Mouse (Mus musculus) MEL-GATA-1-ER (cell line): ENCODE data around the gene Rccd1.

Experiments used
- DNase-seq: peaks from one replicate; pipeline ENCODE4 v3.0.0-alpha.2; 2012; ENCODE audit warnings: low read depth; ENCODE audit errors: extremely low read depth

Gene Rccd1

DNA sequence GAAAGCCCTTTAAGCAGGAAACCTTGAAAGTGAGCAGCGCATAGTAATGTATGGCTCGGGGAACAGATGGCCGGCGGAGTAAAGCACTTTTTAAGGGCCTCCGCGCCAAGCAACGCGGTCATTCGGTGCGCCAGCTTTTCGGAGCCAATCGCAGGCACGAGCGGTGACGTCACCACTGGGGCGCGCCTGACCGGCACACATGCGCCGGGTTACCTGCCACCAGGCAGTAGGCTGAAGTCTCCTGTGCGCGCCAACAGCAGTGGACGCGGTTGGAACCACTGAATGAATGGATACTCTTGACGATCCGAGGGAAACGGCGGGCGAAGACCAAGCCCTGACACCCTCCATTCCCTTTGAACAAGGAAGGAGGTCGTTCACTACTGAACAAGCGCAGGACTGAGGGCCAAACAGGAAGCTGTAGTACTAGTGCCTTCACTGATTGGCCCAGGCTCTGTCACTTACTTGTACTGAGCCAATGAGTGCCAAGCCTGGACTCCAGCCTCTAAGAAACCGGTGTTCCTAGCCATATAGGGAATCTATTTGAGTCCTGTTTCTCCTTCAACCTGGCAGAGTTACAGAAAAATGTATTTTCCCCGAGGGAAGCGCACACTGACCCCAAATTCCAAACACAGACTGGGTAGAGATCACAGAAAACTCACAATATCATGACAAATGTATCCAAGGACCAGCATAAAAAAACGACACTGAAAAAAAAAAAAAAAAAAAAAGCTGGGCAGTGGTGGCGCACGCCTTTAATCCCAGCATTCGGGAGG is at the start of gene Rccd1:
Rccd1 (minus strand) TSS at position 412 of the 773 bp plus-strand sequence.
- peak; percentile 97 for DNase-seq

DNA sequence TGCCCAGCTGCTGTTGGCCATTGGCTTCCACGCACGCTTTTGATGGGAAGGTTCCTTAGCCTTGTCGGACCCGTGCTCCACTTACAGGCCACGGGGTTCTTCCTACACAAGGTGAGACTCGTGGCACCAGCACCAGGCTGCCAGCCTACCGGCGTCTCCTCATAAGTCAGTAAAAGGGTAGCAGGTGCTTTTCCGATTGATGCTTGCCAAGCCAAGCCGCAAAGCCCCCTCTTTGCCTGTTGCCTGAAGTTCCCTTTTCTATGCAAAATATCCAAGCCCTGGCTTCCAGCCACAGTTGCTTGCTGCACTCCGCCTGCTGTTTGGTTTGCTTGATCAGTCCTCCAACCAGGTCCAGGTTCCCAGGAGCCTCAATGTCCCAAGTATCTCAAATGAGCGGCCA is 49.6 kb upstream of the Rccd1 start:
- DNase-seq: peak; percentile 72

DNA sequence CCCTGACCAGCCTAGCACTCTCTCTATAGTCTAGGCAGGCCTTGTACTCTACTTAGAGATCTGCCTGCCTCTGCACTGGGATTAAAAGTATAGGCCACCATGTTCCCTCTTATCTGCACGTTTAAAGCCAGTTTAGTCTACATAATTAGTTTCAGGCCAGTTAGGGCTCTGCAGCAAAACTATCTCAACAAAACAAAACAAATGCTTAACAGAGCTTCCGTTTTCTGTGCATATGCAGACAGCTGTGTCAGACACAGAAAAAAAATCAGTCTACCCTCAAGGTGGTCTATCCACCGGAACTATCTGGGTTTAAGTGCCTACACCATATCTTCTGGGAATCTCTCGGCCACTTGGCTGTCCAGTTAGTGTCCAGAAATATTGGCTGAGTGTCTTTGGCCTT is 49.1 kb upstream of the Rccd1 start:
- peak; percentile 57 for DNase-seq

DNA sequence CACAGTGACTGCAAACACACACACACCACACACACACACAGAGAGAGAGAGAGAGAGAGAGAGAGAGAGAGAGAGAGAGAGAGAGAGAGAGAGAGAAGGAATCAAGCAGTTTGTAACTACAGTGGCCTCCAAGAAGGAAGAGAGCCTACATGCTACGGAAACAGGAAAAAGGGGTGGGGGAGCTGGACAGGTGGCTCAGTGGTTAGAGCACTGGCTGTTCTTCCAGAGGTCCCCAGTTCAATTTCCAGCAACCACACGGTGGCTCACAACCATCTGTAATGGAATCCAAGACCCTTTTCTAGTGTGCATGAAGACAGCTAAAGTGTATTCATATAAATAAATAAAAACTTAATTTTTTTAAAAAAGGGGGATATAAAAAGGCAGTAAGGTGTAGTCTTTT is 48.4 kb upstream of the Rccd1 start:
- DNase-seq: no peak

DNA sequence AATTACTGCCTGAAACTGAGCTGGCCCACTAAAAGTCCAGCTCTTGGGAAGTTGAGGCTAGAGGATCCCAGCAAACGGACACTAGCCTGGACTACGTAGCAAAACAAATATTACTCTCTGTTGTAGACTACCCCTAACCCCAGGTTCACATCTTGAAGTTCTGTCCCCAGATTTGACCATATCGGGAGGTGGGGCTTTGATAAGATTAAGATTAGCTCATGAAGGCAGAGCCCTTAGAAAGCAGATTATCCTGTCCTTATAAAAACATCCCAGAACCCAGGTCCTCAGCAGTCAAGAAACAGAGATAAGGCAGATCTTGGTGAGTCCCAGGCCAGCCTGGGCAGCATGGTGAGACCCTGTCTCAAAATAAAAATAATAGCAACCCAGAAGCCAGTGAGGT is 47.9 kb upstream of the Rccd1 start:
- DNase-seq: no peak

DNA sequence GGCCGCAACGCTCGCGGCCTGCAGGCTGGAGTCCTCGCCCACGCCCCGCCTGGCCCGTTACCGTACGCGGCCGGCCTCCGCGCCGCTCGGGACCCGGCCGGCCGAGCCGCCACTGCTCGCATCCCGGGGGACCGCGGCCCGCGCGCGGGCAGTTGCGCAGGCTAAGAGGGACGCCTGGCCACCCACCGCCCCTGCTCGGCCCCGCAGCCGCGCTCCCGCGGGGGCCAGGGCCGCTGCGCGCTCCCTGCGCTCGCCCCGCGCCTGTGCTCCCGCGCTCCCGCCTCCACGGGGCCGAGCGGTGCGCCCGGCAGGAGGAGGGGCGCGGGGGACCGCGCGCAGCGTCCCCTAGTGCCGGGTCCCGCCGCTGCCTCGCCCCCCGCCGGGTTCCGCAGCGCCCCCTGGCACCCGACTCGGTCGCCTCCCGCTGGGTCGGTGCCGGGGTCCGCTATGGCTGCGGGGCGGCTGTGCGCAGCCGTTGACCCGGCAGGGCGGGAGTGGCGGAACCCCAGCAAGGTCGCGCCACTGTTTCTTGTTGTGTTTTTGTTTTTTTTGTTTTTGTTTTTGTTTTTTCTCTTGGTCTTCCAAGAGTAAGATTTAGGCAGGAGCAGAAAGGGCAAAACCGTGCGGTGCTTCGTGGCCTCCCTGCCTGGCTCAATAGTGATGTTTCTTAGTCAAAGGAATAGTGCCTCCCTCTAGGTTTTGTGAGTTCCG is 46.9 kb upstream of the Rccd1 start, which contains the start of gene Man2a2:
Man2a2 (minus strand) TSS at position 335 of the 711 bp plus-strand sequence.
- no peak for DNase-seq

DNA sequence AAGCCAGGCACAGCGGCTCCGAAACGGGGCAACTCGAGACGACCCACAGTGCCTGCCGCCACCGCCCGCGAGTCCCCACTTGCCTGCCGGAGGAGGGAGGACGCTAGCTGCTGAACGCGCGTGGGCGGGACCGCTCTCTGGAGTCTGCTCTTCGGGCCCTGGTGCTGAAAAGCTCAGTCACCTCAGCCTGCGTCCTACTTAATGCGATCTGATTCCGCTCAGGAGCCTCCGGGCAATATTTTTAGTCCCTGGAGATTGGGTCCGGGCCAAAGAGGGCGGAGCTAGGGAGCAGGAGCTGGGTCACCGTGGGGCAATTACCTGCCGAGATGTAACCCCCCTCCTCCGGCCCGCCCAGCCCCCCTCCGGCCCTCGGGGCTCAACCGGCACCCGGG is 46.4 kb upstream of the Rccd1 start:
- peak; percentile 50 for DNase-seq

DNA sequence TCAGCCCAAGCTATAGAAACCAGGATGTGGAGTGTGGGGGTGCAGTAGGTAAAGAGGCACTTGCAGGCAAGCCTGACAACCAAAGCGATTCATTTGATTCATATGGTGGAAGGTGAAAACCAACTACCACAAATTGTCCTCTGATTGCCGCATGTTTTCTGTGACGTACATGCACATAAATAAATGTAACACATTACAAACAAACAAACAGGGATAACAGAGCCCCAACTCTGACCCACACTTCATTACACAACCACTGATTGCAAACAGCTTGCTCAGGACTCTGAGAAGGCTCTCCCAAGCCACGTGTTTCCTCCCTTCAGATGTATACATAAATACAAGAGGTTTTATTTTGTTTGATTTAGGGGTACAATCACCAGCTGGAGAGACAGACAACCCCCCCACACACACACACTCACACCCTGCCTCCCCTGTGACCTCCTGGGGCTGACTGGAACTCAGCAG is 45.7 kb upstream of the Rccd1 start:
- no peak for DNase-seq

DNA sequence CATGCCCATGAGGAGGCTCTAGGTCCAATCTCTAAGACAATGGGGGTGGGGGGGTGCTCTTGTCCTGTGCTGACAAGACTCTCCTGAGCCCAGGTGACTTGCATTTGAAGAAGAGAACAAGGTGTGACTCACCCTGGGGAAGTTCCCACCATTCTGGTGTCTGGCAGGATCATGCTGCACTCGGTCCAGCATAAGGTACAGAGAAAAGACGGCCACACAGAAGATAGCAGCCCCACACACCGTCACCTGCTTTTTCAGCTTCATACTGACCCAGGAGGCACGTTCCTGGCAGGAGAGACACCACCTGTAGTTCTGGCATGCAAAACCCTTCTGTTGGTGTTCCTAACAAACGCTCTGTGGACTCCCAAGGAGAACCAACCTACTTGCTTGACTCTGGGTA is 45.2 kb upstream of the Rccd1 start:
- no peak for DNase-seq

DNA sequence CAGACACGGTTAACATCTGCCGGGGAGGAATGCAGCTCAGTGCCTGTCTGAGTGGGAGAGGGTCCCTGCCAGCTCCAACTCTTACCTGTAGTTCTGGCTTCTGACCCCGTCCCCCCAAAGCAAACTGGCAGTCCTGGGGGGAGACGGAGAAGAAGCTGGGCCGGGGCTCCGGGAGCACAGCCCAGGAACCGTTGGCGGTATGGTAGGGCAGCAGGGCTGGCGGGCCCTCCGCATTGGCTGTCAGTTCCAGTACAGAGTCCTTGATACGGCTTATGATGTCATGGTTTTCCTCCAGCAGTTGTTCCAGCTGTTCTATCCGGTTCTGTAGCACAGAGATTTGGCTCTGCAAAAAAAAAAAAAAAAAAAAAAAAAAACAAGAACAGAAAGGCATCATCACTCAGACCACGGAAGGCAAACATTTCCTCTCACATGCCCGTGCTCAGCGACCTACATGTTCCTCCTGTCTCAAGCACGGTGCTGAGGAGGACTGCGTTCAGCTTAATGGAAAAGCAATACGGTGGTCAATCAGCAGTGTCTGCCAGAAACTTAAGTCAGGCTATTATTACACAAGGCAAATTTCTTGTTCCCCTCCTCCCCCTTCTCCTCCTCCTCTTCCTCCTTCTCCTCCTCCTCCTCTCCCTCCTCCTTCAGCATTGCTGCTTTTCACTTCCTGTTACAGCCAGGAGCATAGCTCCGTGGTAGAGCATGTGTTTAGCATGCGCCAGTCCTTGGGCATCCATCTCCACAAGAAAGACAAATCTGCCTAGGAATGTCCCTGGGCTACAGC is 44.6 kb upstream of the Rccd1 start:
- no peak for DNase-seq

DNA sequence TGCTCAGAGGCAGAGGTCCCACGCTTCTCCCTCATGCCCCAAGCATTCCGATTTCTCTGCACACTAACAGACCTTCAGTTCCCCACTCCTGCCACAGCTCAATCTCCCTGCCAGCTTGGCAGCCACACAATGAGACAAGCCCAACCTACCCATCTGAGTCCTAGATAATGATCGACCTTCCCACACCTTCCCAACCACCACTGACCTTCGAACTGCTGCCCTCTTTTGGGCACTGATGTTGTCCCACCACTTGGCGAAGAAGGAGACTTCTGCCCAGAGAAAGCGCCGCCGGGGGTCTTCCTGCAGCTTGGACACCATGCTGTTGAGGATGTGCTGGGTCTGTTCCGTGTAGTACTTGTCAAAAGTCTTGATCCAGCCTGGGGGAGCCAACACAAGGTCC is 43.8 kb upstream of the Rccd1 start:
- DNase-seq: no peak

DNA sequence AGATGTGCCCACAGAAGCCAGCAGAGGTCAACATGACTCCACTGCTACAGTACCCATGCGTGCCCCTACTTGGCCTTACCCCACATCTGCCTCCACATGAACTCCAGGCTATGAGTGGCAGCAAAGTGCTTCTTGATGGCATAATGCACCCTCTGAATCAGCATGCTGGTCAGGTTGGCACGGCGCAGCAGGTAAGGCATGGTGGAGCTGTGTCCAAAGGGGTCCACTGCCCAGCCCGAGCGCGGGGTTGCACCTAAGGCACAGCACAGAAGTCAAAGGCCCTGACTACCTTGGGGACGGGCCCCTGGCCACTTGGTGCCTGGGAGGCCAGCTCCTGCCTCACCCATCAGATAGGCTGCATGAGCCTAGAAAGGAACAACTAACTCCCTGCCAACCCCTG is 43.0 kb upstream of the Rccd1 start:
- no peak for DNase-seq

DNA sequence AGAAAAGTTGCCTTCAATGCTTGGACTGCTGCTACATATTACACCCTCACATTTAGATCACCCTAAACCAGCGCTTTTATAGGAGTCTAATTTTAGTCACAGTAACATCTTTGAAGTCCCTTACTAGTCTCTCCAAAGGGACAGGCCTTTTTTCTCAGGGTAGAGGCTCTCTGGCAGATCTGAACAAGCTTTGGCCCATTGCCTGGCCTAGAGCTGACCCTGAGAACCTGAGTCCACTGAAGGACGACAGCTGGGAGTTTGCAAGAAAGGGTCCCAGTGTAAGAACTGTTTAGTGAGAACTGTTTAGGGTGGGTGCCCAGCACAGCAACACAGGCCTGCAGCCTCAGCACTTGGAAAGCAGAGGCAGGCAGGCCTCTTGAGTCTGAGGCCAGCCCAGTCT is 41.5 kb upstream of the Rccd1 start:
- DNase-seq: no peak

DNA sequence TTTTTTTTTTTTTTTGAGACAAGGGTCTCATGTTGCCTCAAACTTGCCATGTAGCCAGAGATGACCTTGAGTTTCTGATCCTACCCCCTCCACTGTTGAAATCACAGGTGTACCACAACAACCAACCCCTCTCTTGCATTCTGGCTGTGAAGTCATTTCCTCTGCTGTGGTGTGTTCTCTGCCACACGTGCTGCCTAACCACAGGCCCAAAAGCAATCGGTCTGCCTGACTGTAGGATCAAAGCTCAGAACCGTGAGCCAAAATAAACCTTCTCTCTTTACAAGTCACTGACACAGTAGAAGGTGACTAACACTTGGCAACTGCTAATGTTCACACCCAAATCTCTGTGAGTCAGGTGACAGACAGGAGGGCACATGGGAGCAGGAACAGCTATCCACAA is 36.2 kb upstream of the Rccd1 start:
- no peak for DNase-seq

DNA sequence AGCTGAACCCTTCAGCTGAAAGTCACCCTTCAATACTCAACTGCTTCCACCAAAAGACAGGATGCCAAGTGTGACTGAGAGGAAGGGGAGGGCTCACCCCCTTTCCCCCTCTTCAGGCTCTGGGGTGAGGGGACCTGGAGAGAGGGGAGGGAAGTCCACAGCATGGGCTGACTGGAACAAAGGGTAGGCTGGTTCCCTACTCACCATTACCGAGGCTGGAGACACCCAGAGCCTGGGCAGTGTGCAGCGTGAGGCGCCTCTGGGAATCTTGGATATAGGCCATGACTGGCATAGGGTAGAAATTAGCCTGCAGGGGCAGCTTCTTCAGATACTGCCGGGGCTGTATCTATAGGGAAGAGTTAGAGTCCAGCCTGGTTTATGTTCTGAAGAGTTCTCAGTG is 33.8 kb upstream of the Rccd1 start:
- no peak for DNase-seq

DNA sequence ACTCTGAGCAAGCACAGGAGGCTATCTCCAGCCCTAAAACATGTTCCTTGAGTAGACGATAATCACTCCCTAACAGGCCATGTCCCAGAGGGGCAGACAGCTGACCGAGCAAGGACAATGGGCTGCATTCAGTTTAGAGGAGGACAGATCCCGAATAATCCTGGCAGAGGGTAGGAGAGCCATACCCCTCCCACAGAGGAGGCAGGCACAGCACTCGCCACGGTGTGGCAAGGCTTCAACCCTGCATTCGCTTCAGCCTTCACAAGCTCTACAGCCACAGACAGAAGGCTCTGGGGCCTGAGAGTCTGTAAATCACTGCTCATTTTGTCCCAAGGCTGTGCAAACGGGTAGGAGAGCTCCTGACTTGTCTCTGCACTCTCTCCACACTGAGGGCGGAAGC is 32.9 kb upstream of the Rccd1 start:
- no peak for DNase-seq

DNA sequence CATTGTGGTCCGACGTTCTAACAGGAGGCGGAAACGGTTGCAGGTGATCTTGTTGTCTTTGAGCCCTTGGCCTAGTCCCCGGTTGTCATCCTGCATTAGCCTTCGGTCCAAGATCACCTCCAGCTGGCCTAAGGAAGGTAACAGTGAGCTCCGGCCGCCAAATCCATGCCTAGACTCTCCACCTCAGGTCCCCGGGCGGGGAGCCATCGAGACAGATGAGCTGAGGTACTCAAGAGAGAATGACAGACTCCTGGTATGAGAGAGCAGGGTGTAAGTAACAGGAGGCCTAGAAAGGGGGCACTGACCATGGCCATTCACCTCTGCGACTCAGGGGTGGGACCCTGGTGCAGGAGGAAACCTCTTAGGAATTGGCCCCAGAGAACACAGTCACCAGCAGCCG is 32.1 kb upstream of the Rccd1 start:
- DNase-seq: no peak

DNA sequence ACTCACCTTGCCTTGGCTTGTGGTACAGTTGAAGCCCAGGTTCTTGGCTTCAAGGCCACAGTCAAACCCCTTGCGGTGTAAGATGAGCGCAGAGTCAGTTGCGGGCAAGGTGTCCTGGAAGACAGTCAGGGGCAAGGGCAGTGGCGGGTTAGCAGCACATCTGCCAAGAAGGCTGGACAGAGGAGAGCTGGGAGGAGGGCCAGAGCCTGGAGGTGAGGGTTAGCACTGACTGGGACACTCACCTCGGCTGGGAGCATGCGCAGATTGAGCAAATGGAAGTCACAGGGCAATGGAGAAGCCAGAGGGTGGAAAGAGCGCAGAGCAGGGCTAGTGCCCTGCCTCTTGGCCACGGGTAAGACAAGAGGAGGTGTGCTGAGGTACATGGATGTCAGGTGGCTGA is 28.7 kb upstream of the Rccd1 start:
- DNase-seq: no peak

DNA sequence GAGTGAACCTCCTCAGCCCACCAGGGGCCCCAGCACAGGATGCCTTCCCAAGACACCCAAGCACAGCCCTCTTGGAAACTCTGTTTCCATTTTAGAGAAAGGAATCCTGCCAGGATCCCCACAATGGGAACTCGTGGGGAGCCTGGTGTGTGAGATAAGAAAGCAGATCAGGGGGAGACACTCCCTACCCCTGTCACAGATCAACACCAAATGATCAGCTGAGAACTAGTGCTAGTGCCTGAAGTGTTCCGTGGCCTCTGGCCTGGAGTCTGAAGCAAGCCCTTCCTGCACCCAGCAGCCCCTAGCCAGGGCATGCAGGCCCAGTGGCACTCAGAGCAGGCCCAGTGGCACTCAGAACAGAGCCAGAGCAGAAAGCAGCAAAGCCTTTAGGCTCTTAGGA is 26.6 kb upstream of the Rccd1 start:
- DNase-seq: no peak

DNA sequence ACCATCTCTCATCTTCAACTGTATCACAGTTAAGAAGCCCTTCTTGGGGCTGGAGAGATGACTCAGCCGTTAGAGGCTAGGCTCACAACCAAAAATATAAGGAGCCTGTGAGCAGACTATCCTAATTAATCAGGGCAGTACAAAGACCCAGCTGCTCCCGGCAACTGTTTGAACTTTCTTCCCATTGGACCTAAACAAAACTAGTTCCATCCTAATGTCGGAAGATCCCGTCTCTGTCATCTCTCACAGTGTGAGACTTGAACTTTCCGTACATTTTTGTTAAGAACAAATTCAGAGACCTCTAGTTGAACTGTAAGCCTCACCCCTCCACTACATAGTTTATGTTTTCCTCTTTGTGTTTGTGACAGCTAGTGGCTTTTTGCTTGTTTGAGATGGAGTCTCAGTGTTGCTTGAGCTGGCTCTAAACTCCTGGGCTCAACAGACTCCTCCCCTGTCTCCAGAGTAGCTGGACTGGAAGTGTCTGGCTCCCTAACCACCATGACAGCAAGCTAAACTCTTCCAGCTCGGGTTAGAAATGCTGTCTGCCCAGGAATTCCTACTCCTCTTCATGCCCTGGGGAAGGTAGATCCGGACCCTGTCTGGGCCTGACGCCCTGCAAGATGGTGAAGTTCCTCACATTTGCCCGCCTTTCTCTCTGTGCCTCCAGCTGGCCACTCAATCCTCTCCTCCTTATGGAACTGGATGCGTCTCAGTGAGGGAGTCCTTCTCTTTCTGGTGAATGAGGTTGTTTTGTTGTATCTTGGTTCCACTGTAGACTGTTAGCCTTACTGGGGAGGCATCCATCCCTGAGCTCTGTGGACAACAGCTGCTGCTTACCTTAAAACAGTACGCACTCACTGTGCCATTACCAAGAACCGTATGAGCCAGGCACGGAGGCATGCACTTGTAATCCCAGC is 23.7 kb upstream of the Rccd1 start:
- no peak for DNase-seq

DNA sequence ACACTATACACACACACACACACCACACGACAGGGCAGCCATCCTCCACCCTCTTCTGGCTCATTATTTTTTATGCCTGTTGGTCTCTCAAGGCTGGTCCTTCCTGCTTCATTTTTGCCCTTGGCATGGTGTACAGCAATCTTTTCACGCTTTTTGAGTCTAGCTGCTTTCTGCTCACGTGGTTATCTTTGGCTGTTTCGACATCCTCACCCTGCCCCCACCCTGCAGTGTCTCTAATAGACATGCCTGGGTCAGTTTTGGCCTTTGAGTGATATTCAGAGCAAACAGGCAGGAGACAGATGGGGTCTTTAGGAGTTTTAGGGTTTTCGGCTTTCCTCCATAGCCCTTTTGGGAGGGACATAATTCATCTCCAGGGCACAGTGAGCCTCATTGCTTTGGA is 22.6 kb upstream of the Rccd1 start:
- DNase-seq: no peak
